Mouse (Mus musculus) ES-Bruce4 (cell line): ENCODE data around the gene Pycr2.

Experiments
- CTCF ChIP-seq: IDR thresholded peaks from one replicate; pipeline ENCODE4 v1.8.1; 2011; ENCODE audit warnings: low read depth, low read length
- EP300 ChIP-seq: IDR thresholded peaks from 2 replicates; pipeline ENCODE4 v1.6.1; 2011; ENCODE audit warnings: low read depth, low read length; ENCODE audit not compliant: insufficient read depth
- POLR2A ChIP-seq: IDR thresholded peaks from one replicate; pipeline ENCODE4 v1.8.1; 2011; ENCODE audit warnings: low read length; ENCODE audit not compliant: insufficient read depth

GRCm38 (mm10) chr1:180860030-180860429 lies 44.1 kb upstream of the Pycr2 start:
- no peak for TF ChIP-seq EP300
- no peak for TF ChIP-seq POLR2A
- TF ChIP-seq CTCF = no peak
